Mouse (Mus musculus): Measurements from ENCODE around the gene Pde11a. TPM values are rescaled to one million over a fixed set of nuclear protein-coding genes. Genes with fewer than 3 reads are reported as not detected.

Gene Pde11a
- polyA plus RNA-seq, 1 experiment: 0.30 TPM

DNA sequence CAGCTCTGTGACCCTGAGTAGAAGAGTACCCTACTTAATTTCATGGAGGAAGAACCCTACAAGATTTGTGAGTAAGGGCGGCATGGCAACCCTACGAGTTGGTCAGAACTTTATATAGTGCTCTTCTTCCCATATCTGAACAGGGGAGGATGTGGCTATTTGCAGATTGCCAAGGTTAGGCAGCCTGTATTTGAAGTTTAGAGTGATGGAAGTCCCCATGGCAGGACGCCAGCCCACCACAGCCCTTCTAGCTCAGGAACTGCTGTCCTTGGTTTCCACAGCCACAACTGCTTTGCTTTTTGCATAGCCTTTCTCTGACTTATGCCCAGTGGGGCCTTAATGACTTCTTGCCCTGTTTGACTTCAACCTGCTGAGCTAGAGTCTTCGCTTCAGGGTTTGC lies 253.6 kb downstream of the Pde11a start:
- 83% methylated on average over 4 of the region's 4 CpGs for WGBS
- Histone ChIP-seq H3K27me3 (ENCODE audit: control insufficient read depth, insufficient read depth, low read length) (no peaks in the 10 kb centered on the region), H3K4me3 (ENCODE audit: low read depth, low read length) (no peak overlapping the region), H3K36me3 (ENCODE audit: control insufficient read depth, insufficient read depth, low read length) (no peaks in the 10 kb centered on the region), H3K27ac (ENCODE audit: insufficient read depth, low read depth, low read length) (no peak overlapping the region), H3K4me1 (ENCODE audit: control insufficient read depth, insufficient read depth, insufficient read length, low read length) (no peaks in the 10 kb centered on the region)
- TF ChIP-seq POLR2A (IDR thresholded peaks at IDR 0.05; ENCODE audit: low read depth, low read length) (no peak), CTCF (IDR thresholded peaks at IDR 0.05; ENCODE audit: extremely low read depth, insufficient read length, insufficient replicate concordance, low read depth, low read length) (no peak)

- no peaks in the 10 kb centered on the region for H3K4me1 ChIP-seq (ENCODE audit: control insufficient read depth, insufficient read depth, insufficient read length, low read length)
- H3K27ac ChIP-seq (ENCODE audit: insufficient read depth, low read depth, low read length): no peak overlapping the region
- no peaks in the 10 kb centered on the region for H3K36me3 ChIP-seq (ENCODE audit: control insufficient read depth, insufficient read depth, low read length)
- no peaks in the 10 kb centered on the region for H3K27me3 ChIP-seq (ENCODE audit: control insufficient read depth, insufficient read depth, low read length)
- no peak for TF ChIP-seq POLR2A (IDR thresholded peaks at IDR 0.05; ENCODE audit: low read depth, low read length)
- TF ChIP-seq CTCF (IDR thresholded peaks at IDR 0.05; ENCODE audit: extremely low read depth, insufficient read length, insufficient replicate concordance, low read depth, low read length): no peak
- WGBS: 70% methylated on average over 3 of the region's 3 CpGs
- no peak overlapping the region for H3K4me3 ChIP-seq (ENCODE audit: low read depth, low read length)
Observed at GRCm38 (mm10) chr2:76083901-76084300, 254.7 kb downstream of the Pde11a start.

GRCm38 (mm10) chr2:76083396-76083795 lies 255.2 kb downstream of the Pde11a start:
- Histone ChIP-seq H3K4me1 (ENCODE audit: control insufficient read depth, insufficient read depth, insufficient read length, low read length) (no peaks in the 10 kb centered on the region), H3K27ac (ENCODE audit: insufficient read depth, low read depth, low read length) (no peak overlapping the region), H3K36me3 (ENCODE audit: control insufficient read depth, insufficient read depth, low read length) (no peaks in the 10 kb centered on the region), H3K4me3 (ENCODE audit: low read depth, low read length) (no peak overlapping the region), H3K27me3 (ENCODE audit: control insufficient read depth, insufficient read depth, low read length) (no peaks in the 10 kb centered on the region)
- TF ChIP-seq CTCF (IDR thresholded peaks at IDR 0.05; ENCODE audit: extremely low read depth, insufficient read length, insufficient replicate concordance, low read depth, low read length) (no peak), POLR2A (IDR thresholded peaks at IDR 0.05; ENCODE audit: low read depth, low read length) (no peak)
- 91% methylated on average over 2 of the region's 2 CpGs for WGBS

GRCm38 (mm10) chr2:76081991-76082390 lies 256.6 kb downstream of the Pde11a start:
- H3K27ac ChIP-seq (ENCODE audit: insufficient read depth, low read depth, low read length): no peak overlapping the region

DNA sequence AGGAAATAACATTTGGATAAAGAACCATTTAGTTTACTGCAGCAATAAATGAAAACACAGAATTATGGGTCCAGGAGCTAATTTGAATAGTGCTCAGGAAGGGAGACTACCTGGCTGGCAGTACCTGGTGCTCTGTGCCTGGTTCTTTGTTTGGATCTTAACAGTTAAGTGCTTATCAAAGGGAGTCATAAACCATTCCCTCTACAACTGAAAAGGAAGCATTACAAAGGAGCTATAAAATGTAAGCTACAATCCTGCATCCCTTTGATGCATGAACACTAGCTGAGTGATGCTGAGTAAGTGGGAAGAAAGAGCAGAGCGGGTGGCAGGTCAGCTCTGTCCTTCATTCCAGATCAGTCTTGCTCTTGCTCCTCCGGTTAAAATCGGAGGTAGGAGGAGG lies 258.0 kb downstream of the Pde11a start:
- no peaks in the 10 kb centered on the region for H3K36me3 ChIP-seq (ENCODE audit: control insufficient read depth, insufficient read depth, low read length)
- WGBS: 29% methylated on average over 3 of the region's 3 CpGs
- TF ChIP-seq CTCF (IDR thresholded peaks at IDR 0.05; ENCODE audit: extremely low read depth, insufficient read length, insufficient replicate concordance, low read depth, low read length) (no peak), POLR2A (IDR thresholded peaks at IDR 0.05; ENCODE audit: low read depth, low read length) (no peak)

More at GRCm38 (mm10) chr2:76081991-76082390, 256.6 kb downstream of the Pde11a start:
- 47% methylated on average over 5 of the region's 5 CpGs for WGBS
- TF ChIP-seq POLR2A (IDR thresholded peaks at IDR 0.05; ENCODE audit: low read depth, low read length) (no peak), CTCF (IDR thresholded peaks at IDR 0.05; ENCODE audit: extremely low read depth, insufficient read length, insufficient replicate concordance, low read depth, low read length) (no peak)
- Histone ChIP-seq H3K36me3 (ENCODE audit: control insufficient read depth, insufficient read depth, low read length) (no peaks in the 10 kb centered on the region), H3K27me3 (ENCODE audit: control insufficient read depth, insufficient read depth, low read length) (no peaks in the 10 kb centered on the region), H3K4me3 (ENCODE audit: low read depth, low read length) (no peak overlapping the region), H3K4me1 (ENCODE audit: control insufficient read depth, insufficient read depth, insufficient read length, low read length) (no peaks in the 10 kb centered on the region)

GRCm38 (mm10) chr2:76076838-76077237 lies 261.7 kb downstream of the Pde11a start:
- no peak overlapping the region for H3K27ac ChIP-seq (ENCODE audit: insufficient read depth, low read depth, low read length)
- no peaks in the 10 kb centered on the region for H3K36me3 ChIP-seq (ENCODE audit: control insufficient read depth, insufficient read depth, low read length)
- TF ChIP-seq CTCF (IDR thresholded peaks at IDR 0.05; ENCODE audit: extremely low read depth, insufficient read length, insufficient replicate concordance, low read depth, low read length): no peak
- TF ChIP-seq POLR2A (IDR thresholded peaks at IDR 0.05; ENCODE audit: low read depth, low read length): no peak
- WGBS: 57% methylated on average over 2 of the region's 2 CpGs
- H3K27me3 ChIP-seq (ENCODE audit: control insufficient read depth, insufficient read depth, low read length): no peaks in the 10 kb centered on the region
- no peaks in the 10 kb centered on the region for H3K4me1 ChIP-seq (ENCODE audit: control insufficient read depth, insufficient read depth, insufficient read length, low read length)
- no peak overlapping the region for H3K4me3 ChIP-seq (ENCODE audit: low read depth, low read length)

More for the DNA sequence above, 258.0 kb downstream of the Pde11a start:
- H3K27ac ChIP-seq (ENCODE audit: insufficient read depth, low read depth, low read length): no peak overlapping the region
- no peak overlapping the region for H3K4me3 ChIP-seq (ENCODE audit: low read depth, low read length)
- H3K27me3 ChIP-seq (ENCODE audit: control insufficient read depth, insufficient read depth, low read length): no peaks in the 10 kb centered on the region
- no peaks in the 10 kb centered on the region for H3K4me1 ChIP-seq (ENCODE audit: control insufficient read depth, insufficient read depth, insufficient read length, low read length)

DNA sequence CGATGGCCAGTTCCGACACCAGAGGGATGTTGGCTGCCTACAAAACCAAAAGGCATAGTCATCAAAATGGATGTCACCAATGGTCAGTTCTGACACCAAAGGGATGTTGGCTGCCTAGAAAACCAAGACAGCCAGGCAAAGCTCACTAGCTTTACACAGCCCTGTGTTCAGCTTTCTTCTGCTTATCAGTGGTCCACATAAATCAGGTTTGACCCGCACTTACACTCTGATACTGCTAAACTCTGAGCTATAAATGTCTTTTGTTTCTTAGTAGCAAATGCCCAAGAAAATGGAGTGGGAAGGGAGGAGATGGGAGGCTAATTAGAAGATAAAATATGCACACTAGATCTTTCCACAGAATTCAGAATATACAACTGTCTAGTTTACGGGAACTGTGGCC lies 262.5 kb downstream of the Pde11a start:
- Histone ChIP-seq H3K4me1 (ENCODE audit: control insufficient read depth, insufficient read depth, insufficient read length, low read length) (no peaks in the 10 kb centered on the region), H3K27me3 (ENCODE audit: control insufficient read depth, insufficient read depth, low read length) (no peaks in the 10 kb centered on the region), H3K36me3 (ENCODE audit: control insufficient read depth, insufficient read depth, low read length) (no peaks in the 10 kb centered on the region), H3K27ac (ENCODE audit: insufficient read depth, low read depth, low read length) (no peak overlapping the region), H3K4me3 (ENCODE audit: low read depth, low read length) (no peak overlapping the region)
- no peak for TF ChIP-seq POLR2A (IDR thresholded peaks at IDR 0.05; ENCODE audit: low read depth, low read length)
- TF ChIP-seq CTCF (IDR thresholded peaks at IDR 0.05; ENCODE audit: extremely low read depth, insufficient read length, insufficient replicate concordance, low read depth, low read length): no peak
- WGBS: 82% methylated on average over 4 of the region's 4 CpGs

All from small intestine, adult 2 months (tissue).